Mouse (Mus musculus): ENCODE measurements around the gene Tacstd2. TPM values are rescaled to one million over a fixed set of nuclear protein-coding genes. Genes with fewer than 3 reads are reported as not detected.

The Tacstd2 gene
- not detected for polyA plus RNA-seq (2014; fragmentation: Illumina TruSeq; extraction: RNeasy Lipid Tissue Mini Kit (QIAGEN cat#74804); ENCODE audit: low read depth, low replicate concordance)

DNA sequence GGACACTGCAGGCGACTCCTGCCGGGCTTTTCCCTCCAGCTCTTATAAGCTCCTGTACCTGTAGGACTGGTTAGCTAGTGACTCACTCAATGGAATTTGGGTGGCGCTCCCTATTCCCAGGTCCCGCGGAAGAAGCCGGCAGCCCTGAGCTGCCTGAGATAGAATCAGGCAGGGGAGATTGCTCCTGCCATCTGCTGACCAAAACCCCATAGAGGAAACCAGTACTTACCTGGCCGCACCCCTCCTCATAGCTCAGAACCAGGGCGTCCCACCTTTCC lies at the start of gene Tacstd2:
TSS of gene Tacstd2 (minus strand) at position 20 of the 278 bp plus-strand sequence.

DNA sequence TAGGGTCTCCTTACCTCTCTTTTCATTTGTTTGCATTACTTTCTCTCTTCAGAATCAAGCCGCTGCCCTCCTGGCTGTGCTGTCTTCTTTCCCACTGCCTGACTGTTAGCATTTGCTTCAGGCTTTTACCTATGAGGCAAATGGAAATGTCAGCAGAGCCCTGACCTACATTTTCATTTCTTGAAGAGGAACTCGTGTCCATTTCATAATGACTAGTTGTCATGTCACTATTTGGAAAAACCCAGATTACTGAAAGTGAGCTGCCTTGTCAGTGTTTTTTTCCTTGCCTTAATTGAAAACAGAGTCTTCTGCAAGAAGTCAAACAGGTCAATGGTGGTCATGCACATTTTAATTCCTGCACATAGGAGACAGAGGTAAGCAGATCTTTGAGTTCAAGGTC lies 43.8 kb downstream of the Tacstd2 start, which contains the start of gene Il23r:
TSS of gene Il23r (minus strand) at position 101 of the 400 bp plus-strand sequence.

Other genes starting within 250 kb of the Tacstd2 start
- not detected for gene Il12rb2, start 159.6 kb downstream of the Tacstd2 start, polyA plus RNA-seq (2014; fragmentation: Illumina TruSeq; extraction: RNeasy Lipid Tissue Mini Kit (QIAGEN cat#74804); ENCODE audit: low read depth, low replicate concordance)
- gene Il23r, start 43.9 kb downstream of the Tacstd2 start, polyA plus RNA-seq (2014; fragmentation: Illumina TruSeq; extraction: RNeasy Lipid Tissue Mini Kit (QIAGEN cat#74804); ENCODE audit: low read depth, low replicate concordance): not detected